Mouse (Mus musculus): ENCODE data around the gene Klf16. TPM values are rescaled to one million over a fixed set of nuclear protein-coding genes. Genes with fewer than 3 reads are reported as not detected.

Klf16 gene
- polyA plus RNA-seq, 1 experiment from 2014 or later: 10.2 TPM

DNA sequence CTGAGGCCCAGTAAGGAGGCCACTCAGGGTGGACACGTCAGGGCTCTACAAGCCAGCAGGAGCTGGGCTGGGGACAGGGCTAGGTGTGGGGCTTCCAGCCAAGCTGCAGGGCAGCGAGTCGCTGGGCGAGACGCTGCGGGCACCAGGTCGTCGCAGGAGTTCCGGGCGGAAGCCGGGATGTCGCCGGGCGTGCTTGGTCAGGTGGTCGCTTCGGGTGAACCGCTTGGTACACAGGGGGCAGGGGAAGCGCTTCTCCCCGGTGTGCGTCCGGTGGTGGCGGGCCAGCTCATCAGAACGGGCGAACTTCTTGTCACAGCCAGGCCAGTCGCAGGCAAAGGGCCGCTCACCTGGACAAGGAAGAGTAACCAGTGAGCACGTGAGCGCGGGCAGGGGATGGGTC, 8.2 kb downstream of the Klf16 start:
- no peak for ATAC-seq (ENCODE audit: borderline replicate concordance, extremely low read depth, low FRiP score, low TSS enrichment)
- Histone ChIP-seq H3K27me3 (no peaks in the 10 kb centered on the region), H3K4me3 (no peak overlapping the region), H3K9me3 (no peaks in the 10 kb centered on the region), H3K4me2 (no peak overlapping the region), H3K4me1 (peaks cover 45% of the 10 kb centered on the region), H3K9ac (no peak overlapping the region), H3K27ac (no peak overlapping the region), H3K36me3 (peaks cover 15% of the 10 kb centered on the region; the same call in 1 of the 2 replicates)
- 92% methylated on average over 29 of the region's 29 CpGs for WGBS

GRCm38 (mm10) chr10:80566375-80567092, 10.6 kb downstream of the Klf16 start:
- ATAC-seq (ENCODE audit: borderline replicate concordance, extremely low read depth, low FRiP score, low TSS enrichment): 0 out of 2 replicates have a peak, but pooled peaks have one; percentile 17
- H3K4me3 ChIP-seq: no peak overlapping the region
- peaks cover 32% of the 10 kb centered on the region for H3K4me1 ChIP-seq
- no peak overlapping the region for H3K27ac ChIP-seq
- H3K9me3 ChIP-seq: no peaks in the 10 kb centered on the region
- H3K9ac ChIP-seq: no peak overlapping the region
- no peak overlapping the region for H3K4me2 ChIP-seq
- no peaks in the 10 kb centered on the region for H3K27me3 ChIP-seq
- peaks cover 15% of the 10 kb centered on the region; the same call in 1 of the 2 replicates for H3K36me3 ChIP-seq
- WGBS: 31% methylated on average over 17 of the region's 17 CpGs

DNA sequence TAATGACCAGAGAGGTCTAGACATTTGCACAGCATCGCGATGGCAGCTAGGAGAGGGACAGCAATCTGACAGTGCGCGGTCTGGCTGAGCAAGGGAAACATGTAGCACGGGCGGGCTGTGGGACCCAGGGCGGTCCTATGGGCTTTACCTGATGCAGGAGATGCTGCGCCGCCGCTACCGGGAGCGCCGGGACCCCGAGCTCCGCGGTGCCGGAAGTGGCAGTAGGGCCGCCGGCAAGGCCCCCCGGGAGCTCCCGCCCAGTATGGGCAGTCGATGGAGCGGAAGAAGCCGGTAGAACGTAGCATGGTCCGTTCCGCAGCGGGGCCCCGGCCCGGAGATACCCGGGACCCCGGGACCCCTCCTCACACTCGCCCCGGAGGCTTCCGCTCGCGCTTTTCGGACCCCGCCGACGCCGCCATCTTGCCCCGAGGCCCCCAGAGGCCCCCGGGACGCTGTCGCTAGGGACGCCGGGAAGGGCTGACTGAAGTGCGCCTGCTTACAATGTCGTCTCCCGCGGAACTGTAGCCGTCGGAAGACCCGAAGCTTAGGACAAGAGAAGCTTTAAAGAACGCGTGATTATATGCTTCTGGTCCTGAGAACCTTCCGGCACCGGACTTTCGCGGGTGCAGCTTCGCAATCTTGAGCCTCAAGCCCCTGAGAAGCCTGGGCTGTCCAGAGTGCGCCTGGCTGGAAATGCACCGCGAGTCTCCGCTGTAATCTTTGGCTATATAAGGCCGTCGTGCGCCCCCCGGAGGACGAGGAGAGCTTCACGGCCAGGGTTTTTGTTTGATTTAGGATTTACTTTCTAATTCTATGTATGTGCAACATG, 15.8 kb downstream of the Klf16 start, which contains the start of gene Rexo1:
Rexo1 (minus strand) TSS at position 445 of the 829 bp plus-strand sequence.
- Histone ChIP-seq H3K9ac (peak within 1 kb of the TSS; percentile 99), H3K4me1 (peaks cover 44% of the 10 kb centered on the region), H3K36me3 (peaks cover 4% of the 10 kb centered on the region; the same call in 1 of the 2 replicates), H3K4me2 (peak within 1 kb of the TSS; percentile 85), H3K27ac (peak within 1 kb of the TSS; percentile 89), H3K9me3 (no peaks in the 10 kb centered on the region), H3K27me3 (no peaks in the 10 kb centered on the region), H3K4me3 (peak within 1 kb of the TSS; percentile 93)
- peak; percentile 83 for ATAC-seq (ENCODE audit: borderline replicate concordance, extremely low read depth, low FRiP score, low TSS enrichment)
- WGBS: 2% methylated on average over 72 of the region's 72 CpGs

DNA sequence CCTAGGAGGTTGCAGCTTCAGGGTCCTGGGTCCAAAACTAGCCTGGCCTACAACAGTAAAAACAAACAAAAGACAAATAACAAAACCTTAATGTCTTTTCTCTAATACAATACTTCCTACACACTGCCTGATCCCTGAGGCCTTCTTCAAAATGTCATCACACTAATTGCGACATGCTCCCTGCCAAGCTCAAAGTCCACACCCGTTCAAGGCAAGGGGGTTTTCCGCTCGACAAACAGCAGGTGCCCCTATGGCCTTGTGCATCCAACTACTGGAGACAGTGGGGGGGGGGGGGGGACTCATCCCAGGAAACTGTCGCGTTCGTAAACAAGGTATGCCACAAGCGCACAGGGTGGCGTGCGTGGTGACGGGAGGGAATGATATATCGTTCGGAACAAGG, 16.5 kb downstream of the Klf16 start:
- Histone ChIP-seq H3K9me3 (no peaks in the 10 kb centered on the region), H3K27ac (peak overlapping the region; percentile 89; the same call in 1 of the 2 replicates), H3K27me3 (no peaks in the 10 kb centered on the region), H3K4me2 (peak overlapping the region; percentile 85), H3K9ac (peak overlapping the region; percentile 99), H3K4me3 (peak overlapping the region; percentile 93), H3K4me1 (peaks cover 44% of the 10 kb centered on the region), H3K36me3 (no peaks in the 10 kb centered on the region)
- WGBS: 1% methylated on average over 13 of the region's 13 CpGs
- no peak for ATAC-seq (ENCODE audit: borderline replicate concordance, extremely low read depth, low FRiP score, low TSS enrichment)

DNA sequence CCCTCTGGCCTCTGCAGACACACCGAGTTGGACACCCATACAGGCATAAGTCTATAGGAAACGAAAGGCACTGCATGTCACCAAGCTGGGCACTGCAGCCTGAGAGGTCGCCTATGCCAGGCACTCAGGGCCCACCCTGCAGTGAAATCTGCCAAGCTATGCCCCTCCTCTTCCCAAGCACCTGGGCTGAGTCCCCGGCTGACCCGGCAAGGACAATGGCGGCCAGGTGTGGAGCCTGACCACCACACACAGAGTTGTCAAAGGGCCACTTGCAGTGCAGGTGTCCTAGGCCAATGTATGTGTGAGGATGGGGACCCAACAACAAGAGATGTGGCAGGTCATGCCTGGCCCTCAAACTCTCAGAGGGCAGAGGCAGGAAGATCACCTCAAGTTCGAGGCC, 17.7 kb downstream of the Klf16 start:
- no peak overlapping the region for H3K27ac ChIP-seq
- H3K36me3 ChIP-seq: no peaks in the 10 kb centered on the region
- H3K9me3 ChIP-seq: no peaks in the 10 kb centered on the region
- no peak overlapping the region; the same call in 1 of the 2 replicates for H3K4me2 ChIP-seq
- H3K4me3 ChIP-seq: no peak overlapping the region
- H3K4me1 ChIP-seq: peaks cover 44% of the 10 kb centered on the region
- 87% methylated on average over 7 of the region's 7 CpGs for WGBS
- no peaks in the 10 kb centered on the region for H3K27me3 ChIP-seq
- no peak overlapping the region for H3K9ac ChIP-seq
- no peak for ATAC-seq (ENCODE audit: borderline replicate concordance, extremely low read depth, low FRiP score, low TSS enrichment)

DNA sequence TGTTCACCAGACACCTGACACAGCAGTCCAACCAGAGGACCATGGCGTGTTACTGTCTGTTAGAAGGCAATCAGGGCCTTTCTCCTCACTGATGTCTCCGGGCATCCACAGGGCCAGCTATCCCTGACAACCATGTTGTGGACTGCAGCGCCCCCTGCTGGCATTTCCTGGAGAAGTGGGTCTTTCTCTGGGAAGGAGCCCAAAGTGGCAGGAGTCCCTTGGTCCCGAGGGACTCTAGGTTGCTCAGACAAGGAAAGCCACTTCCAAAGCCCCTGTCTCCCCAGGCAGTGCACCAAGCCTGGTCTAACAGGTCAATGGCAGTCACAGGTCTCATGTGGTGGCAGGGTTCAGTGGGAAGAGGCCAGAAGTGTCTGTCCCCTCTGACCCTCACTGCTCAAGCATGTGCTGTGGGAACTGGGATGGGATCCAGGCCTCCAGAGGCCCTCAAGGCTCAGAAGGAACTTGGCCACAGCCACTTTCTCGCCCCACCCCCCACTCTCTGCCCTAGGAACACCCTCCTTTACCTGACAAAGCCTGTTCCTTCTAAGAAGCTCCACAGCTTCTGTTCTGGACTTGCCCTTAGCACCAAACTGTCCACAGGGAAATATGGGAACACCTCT, 19.7 kb downstream of the Klf16 start:
- no peaks in the 10 kb centered on the region for H3K9me3 ChIP-seq
- no peak overlapping the region for H3K4me2 ChIP-seq
- peaks cover 40% of the 10 kb centered on the region for H3K4me1 ChIP-seq
- H3K9ac ChIP-seq: 0 out of 2 replicates have a peak overlapping the region, but pooled peaks have one; percentile 10
- H3K27me3 ChIP-seq: no peaks in the 10 kb centered on the region
- no peaks in the 10 kb centered on the region for H3K36me3 ChIP-seq
- H3K27ac ChIP-seq: no peak overlapping the region
- ATAC-seq (ENCODE audit: borderline replicate concordance, extremely low read depth, low FRiP score, low TSS enrichment): no peak
- 28% methylated on average over 5 of the region's 5 CpGs for WGBS
- no peak overlapping the region for H3K4me3 ChIP-seq

- peaks cover 15% of the 10 kb centered on the region for H3K36me3 ChIP-seq
- no peaks in the 10 kb centered on the region for H3K27me3 ChIP-seq
- H3K4me1 ChIP-seq: peaks cover 18% of the 10 kb centered on the region
- H3K4me3 ChIP-seq: no peak overlapping the region
- H3K9ac ChIP-seq: no peak overlapping the region
- H3K27ac ChIP-seq: no peak overlapping the region
- H3K4me2 ChIP-seq: no peak overlapping the region
- WGBS: 77% methylated on average over 6 of the region's 6 CpGs
- H3K9me3 ChIP-seq: no peaks in the 10 kb centered on the region
- no peak for ATAC-seq (ENCODE audit: borderline replicate concordance, extremely low read depth, low FRiP score, low TSS enrichment)
These were observed 23.1 kb downstream of the Klf16 start for GRCm38 (mm10) chr10:80553997-80554396.

- no peak overlapping the region for H3K27ac ChIP-seq
- H3K27me3 ChIP-seq: no peaks in the 10 kb centered on the region
- no peak overlapping the region for H3K9ac ChIP-seq
- no peak overlapping the region for H3K4me3 ChIP-seq
- H3K4me1 ChIP-seq: peaks cover 16% of the 10 kb centered on the region
- no peak overlapping the region for H3K4me2 ChIP-seq
- no peaks in the 10 kb centered on the region for H3K9me3 ChIP-seq
- ATAC-seq (ENCODE audit: borderline replicate concordance, extremely low read depth, low FRiP score, low TSS enrichment): no peak
- peaks cover 16% of the 10 kb centered on the region for H3K36me3 ChIP-seq
- WGBS: 87% methylated on average over 8 of the region's 8 CpGs
These were observed 23.5 kb downstream of the Klf16 start for GRCm38 (mm10) chr10:80553575-80553974.

DNA sequence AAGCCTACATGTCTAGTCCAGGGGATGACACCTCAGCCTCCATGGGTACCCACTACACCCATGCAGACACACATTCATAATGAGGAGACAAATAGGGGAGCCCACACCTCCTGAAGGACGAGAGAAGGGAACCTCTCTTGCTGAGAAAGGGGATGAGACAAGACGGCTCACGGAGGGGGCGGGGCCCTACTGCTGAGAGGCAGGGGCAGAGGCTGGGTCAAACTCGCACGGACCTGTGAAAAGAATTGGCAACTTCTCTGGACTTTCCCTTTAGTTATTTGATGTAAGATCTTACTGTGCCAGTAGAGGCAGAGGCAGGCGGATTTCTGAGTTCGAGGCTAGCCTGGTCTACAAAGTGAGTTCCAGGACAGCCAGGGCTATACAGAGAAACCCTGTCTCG, 24.8 kb downstream of the Klf16 start:
- no peaks in the 10 kb centered on the region for H3K9me3 ChIP-seq

DNA sequence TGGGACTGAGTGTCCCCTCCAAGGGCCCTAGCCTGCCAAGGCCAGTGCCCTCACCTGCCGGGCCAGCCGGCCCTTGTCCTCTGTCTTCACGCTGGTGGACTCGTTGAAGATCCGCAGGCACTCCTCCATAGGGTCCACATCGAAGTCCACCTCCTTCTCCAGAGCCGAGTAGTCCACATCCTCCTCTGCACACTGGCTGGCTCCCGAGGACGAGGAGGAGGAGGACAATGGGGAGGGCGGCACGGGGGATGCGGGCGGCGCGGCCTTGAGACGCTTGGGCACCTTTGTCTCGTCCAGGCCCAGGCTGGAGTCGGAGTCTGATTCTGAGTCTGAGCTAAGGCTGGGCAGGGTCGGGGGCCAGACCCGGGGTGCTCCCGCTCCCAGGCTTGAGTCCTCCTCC, 27.8 kb downstream of the Klf16 start:
- no peak for ATAC-seq (ENCODE audit: borderline replicate concordance, extremely low read depth, low FRiP score, low TSS enrichment)
- H3K4me1 ChIP-seq: no peaks in the 10 kb centered on the region
- no peak overlapping the region for H3K27ac ChIP-seq
- peaks cover 55% of the 10 kb centered on the region for H3K36me3 ChIP-seq
- H3K4me2 ChIP-seq: no peak overlapping the region
- no peaks in the 10 kb centered on the region for H3K9me3 ChIP-seq
- no peaks in the 10 kb centered on the region for H3K27me3 ChIP-seq
- H3K9ac ChIP-seq: no peak overlapping the region
- no peak overlapping the region for H3K4me3 ChIP-seq
- 88% methylated on average over 21 of the region's 21 CpGs for WGBS

More for the DNA sequence above, 24.8 kb downstream of the Klf16 start:
- Histone ChIP-seq H3K27me3 (no peaks in the 10 kb centered on the region), H3K4me3 (no peak overlapping the region), H3K27ac (no peak overlapping the region), H3K36me3 (peaks cover 26% of the 10 kb centered on the region), H3K4me1 (peaks cover 3% of the 10 kb centered on the region), H3K4me2 (no peak overlapping the region), H3K9ac (no peak overlapping the region)
- WGBS: 60% methylated on average over 9 of the region's 9 CpGs
- ATAC-seq (ENCODE audit: borderline replicate concordance, extremely low read depth, low FRiP score, low TSS enrichment): no peak

GRCm38 (mm10) chr10:80548428-80549006, 28.6 kb downstream of the Klf16 start:
- Histone ChIP-seq H3K27me3 (no peaks in the 10 kb centered on the region), H3K36me3 (peaks cover 63% of the 10 kb centered on the region), H3K9me3 (no peaks in the 10 kb centered on the region), H3K27ac (no peak overlapping the region), H3K4me2 (no peak overlapping the region), H3K9ac (no peak overlapping the region), H3K4me1 (no peaks in the 10 kb centered on the region), H3K4me3 (no peak overlapping the region)
- WGBS: 69% methylated on average over 10 of the region's 10 CpGs
- no peak for ATAC-seq (ENCODE audit: borderline replicate concordance, extremely low read depth, low FRiP score, low TSS enrichment)
